Mouse (Mus musculus): ENCODE measurements around the gene Fndc3a. TPM values are rescaled to one million over a fixed set of nuclear protein-coding genes. Genes with fewer than 3 reads are reported as not detected.

Fndc3a gene
- polyA plus RNA-seq (2012; ENCODE audit: low replicate concordance) = 9.9 and 30.0 TPM in 2 replicates

DNA sequence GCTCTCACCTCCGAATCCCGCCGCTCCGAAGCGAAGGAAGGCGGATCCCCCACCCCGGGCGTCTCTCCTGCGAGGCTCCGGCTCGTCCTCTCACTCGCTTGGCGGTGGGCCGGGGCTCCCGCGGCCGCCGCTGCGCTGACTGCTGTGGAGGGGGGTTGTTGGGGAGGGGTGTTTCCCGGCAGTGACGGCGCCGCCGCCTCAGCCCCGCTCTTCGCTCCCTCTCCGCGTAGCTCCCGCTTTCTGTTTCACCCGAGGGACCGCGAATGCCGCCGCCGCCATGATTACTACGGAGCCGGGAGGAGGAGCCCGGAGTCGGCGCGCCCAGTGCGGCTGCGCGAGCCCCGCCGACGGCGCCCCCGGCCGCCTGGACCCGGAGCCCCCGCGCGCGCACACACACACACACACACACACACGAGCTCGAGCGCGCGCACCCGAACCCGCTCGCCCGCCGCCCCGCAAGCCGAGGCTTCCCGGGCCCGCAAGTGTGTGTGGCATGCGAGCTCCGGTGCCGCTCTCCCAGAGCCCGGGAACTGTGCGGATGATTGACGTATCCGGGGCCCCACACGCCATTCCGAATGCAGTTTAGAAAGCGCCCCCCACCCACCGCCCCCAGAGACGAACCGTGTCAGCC, at the start of gene Fndc3a:
Fndc3a (minus strand) TSS at position 294 of the 631 bp plus-strand sequence.

DNA sequence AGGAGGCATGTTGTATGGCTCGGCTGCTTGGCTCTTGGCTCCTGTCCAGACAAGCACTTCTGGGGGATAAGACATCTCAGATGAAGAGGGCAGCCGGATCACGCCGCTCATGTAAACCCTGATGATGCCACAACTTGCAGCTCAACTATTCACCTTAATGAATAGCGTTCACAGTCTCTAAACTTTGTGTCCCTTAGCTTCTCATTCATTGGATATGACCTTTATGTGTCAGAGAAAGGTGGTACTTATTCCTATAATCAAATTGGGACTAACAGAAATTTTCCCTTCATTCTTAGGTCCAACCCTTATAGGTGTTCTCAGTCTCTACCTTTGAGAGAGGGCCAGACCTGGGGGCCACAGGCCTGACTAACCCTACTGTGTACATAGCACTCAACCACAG, 218.1 kb downstream of the Fndc3a start, which contains the start of gene Gm9195:
Gm9195 (minus strand) TSS at position 101 of the 400 bp plus-strand sequence.

Other genes starting within 250 kb of the Fndc3a start
- gene Gm9195, start 218.2 kb downstream of the Fndc3a start, polyA plus RNA-seq (2012; ENCODE audit: low replicate concordance) = not detected in 2 replicates

Data from hematopoietic multipotent progenitor cell, adult 10-12 weeks (in vitro differentiated cells).